Mouse (Mus musculus): ENCODE measurements around the gene Lcp1.

The Lcp1 gene

DNA sequence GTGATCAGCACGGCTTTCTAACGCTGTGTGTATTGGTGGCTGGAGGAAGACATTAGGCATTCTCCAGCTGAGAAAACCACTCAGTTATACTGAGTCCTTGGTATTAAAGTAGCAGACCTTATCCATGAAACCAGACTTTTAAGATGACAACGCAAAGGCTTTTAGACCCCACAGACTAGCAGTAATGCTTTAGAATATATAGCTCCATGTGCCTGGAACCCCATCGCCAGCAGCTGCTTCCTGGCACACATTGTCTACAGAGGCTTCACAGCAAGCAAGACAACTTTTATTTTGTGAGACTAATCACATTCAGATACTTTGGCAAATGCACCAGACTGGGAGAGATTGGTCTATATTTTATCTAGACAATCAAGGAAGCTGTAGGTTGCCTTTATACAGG lies 75.4 kb downstream of the Lcp1 start:
- DNase-seq: no peak

DNA sequence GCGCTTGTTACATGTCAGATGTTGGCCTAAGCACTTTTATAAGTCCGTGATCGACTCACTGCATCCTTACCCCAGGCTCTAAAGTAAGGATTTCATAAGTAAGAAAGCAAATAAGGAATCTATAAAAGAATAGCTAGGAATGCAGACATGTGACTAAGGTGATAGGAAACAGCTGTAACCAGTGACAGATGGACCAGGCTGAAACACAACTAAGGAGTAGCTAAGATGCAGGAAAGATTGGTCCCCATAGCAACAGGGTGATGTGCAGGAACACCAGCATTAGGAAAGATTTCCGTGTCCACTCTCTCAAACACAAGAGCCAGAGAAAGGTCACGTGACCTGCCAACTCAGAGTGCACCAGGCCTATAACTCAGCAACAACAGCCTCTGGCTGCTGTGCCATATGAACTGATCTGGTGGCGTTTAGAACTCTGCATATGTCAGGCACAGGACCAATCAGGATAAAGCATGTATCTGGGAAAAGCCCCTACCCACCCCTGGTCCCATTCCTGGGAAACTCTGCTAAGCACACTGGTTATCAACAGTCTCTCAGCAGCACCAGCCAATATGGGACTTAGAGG lies 77.8 kb downstream of the Lcp1 start:
- DNase-seq: no peak

DNA sequence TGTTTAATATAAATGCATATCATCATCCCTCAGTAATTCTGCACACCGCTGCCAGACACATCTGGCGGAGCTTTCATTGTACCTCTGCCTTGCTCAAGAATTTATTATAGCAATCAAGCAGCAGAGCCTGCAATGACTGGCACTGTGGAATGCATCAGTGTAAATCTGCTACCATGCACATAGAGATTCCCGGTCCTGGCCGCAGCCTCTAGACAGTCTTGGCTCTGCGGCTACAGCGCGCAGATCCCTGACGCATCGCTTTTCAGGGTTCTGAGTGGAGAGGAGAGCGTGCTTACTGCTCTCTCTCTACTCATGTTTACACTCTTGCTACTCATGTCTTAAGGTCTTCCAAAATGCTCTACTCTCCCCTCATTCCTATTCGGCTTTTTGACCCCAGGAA lies 82.9 kb downstream of the Lcp1 start:
- DNase-seq: no peak

DNA sequence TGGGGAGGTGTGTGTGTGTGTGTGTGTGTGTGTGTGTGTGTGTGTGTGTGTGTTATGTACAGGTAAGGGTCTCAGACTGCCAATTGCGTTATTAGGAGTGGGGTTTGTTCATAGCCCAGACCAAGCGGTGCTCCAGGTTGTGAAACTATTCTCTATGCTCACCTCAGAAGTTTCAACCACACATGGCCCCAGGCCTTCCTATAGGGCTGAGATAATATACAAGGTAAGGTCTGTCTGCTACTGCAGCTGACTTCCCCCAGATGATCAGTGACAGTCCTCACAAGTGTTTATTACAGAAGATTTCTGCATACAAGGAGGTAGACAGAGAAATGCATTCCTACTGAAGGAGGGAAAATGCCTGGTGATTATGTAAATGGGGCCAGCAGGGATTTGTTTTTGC lies 87.9 kb downstream of the Lcp1 start:
- DNase-seq: no peak

DNA sequence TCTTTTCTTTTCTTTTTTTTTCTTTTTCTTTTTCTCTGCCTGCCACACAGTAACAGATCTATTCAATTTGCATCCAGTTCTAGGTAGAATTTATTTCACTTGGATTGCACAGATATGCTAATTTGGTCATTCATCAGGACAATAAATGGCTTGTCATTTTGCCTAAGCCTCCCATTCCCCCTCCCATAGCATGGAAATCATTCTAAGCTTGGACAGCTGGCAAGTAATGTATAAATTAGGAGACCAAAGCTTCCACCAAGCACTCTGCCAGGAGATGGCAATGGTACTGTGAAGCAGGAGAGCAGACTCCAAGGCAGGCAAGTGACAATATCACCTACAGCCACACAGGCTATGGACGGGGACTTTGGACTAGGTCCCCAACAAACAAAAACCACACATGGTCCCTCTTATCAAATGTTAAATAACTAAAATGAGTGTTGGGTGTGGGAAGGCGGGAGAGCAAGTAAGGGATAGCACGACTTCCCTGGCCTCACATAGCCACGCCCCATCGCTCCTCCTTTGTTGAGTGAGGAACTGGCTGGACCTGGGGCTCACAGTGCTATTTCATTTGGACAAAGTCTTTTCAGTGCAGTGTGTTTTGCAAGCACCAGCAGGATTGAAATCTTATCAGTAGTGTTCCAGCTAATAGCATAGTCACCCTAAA lies 88.5 kb downstream of the Lcp1 start:
- no peak for DNase-seq

- DNase-seq: no peak
Measured at GRCm38 (mm10) chr14:75222386-75222785, 91.5 kb downstream of the Lcp1 start.

GRCm38 (mm10) chr14:75227453-75228084 lies 96.7 kb downstream of the Lcp1 start:
- DNase-seq: no peak

DNA sequence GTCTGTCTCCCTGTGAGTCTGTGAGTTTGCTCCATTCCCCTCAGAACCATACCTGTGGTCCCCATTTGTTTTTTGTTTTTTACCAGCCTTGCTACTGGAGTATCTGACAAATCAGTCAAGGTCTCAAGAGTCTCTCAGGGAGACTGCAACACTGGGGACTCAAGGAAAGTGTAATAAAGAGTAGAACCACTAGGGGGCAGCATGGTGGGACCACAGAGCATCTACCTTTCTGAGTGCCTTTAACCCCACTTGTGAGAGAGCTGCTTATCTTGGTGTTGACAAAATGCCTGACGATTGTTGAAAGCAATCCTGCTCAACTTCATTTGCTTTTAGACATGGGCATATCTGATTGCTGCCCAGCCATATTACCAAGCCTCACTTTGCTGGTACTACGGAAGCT lies 98.9 kb downstream of the Lcp1 start:
- DNase-seq: peak in 1 of 2 experiments; percentile 22

- DNase-seq: no peak
Measured at GRCm38 (mm10) chr14:75233070-75233469, 102.2 kb downstream of the Lcp1 start.

DNA sequence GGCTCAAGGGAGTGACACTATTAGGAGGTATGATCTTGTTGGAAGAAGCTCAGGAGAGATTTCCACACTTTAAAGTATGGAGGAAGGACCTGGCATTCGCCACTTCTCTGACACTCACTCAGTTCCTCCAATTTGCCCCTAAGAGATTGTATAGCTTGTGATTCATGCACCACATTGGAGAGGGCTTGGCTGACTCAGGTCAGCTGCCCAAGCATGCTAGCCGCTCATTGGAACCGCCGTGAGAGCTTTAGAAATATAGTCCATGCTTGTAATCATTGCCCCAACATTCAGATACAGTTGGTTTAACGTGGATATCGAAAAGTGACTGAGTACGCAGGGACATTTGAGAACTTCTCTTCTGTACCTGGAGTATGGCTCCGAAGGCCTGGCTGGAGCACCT lies 104.7 kb downstream of the Lcp1 start:
- no peak for DNase-seq

DNA sequence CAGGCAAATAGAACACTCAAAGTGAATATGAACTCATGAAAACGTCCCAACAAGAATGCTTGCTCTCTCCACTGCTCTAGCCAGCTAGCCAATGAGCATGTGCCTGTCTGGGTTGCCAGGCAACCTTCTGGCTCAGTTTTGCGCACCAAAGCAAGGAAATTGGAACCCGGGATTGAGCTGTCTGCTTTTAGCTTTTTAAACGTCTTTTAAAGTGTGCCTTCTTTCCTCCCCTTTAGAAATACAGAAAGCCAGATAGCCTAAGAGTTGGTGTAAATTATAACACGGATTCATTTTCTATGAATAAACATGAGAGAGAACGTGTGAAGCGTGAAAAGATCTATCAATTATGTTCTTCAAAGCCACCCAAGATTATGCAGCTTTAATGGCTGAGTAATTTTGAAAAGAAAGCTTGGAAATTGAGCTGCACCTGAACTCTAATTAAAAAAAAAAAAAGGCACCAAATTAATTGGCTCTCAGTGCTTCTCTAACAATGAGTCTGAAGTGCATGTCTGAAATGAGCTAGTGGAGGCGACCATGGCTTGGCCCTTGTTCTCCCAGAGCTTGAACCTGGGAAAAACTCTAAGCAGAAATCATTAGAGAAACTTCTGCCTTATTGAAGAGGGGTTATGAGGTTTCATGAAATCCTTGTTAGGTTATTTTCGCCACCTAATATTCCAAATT lies 105.2 kb downstream of the Lcp1 start:
- DNase-seq: no peak

- no peak for DNase-seq
Measured at GRCm38 (mm10) chr14:75236636-75237003, 105.7 kb downstream of the Lcp1 start.

DNA sequence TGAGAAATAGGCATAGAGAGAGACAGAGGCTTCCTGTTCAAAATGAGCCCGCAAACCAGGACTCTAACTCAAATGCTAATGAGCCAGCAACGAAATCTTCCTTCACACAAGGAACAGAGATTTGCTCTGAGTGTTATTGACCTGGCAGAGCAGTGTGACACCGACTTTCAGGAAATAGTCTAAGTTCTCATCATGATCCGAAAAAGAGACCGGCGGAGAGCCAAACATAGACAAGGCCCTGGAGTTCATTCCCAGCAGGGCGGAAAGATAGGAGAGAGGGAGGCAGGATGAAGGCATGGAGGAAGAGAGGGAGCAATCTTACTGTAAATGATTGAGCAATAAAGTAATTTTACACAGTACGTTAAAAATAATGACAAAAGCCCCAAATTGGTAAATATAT lies 106.2 kb downstream of the Lcp1 start:
- no peak for DNase-seq

DNA sequence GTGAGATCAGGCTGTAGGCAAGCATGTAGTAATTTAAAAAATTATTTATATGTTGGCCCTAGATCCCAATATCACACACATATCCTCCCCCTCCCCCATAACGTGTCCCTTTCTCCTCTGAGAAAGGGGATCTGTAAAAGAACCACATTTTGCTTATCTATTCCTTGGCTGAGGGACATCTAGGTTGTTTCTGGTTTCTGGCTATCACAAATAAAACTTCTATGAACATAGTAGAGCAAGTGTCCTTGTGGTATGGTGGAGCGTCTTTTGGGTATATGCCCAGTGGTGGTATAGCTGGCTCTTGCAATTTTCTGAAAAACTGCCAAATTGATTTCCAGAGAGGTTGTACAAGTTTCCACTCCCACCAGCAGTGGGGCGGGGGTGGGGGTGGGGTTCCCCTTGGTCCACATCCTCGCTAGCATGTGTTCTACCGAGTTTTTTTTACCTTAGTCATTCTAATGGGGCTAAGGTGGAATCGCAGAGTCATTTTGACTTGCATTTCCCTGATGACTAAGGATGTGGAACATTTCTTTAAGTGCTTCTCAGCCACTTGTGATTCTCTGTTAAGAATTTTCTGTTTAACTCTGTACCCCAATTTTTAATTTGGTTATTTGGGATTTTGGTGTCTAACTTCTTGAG lies 107.3 kb downstream of the Lcp1 start:
- DNase-seq: no peak

DNA sequence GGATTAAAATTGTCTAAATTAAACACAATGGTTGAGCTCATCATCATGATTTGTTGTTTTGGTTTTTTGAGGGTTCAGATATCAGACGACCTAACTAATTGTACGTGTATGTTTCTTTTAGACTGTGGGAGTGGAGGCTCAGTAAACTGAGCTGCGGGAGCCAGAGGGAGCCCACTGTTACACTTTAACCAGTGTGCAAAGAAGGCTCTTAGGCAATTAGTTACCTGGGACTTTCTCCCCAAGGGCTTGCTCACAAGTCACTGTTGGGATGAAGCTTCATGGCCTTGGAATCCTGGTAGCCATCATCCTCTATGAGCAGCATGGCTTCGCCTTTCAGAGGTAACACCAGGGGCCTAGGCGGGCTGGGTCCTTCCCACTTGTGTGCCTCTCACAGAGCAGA lies 111.2 kb downstream of the Lcp1 start, which contains the start of gene Cpb2:
Gene Cpb2 (plus strand): TSS at position 201 of the 400 bp plus-strand sequence.
- no peak for DNase-seq

DNA sequence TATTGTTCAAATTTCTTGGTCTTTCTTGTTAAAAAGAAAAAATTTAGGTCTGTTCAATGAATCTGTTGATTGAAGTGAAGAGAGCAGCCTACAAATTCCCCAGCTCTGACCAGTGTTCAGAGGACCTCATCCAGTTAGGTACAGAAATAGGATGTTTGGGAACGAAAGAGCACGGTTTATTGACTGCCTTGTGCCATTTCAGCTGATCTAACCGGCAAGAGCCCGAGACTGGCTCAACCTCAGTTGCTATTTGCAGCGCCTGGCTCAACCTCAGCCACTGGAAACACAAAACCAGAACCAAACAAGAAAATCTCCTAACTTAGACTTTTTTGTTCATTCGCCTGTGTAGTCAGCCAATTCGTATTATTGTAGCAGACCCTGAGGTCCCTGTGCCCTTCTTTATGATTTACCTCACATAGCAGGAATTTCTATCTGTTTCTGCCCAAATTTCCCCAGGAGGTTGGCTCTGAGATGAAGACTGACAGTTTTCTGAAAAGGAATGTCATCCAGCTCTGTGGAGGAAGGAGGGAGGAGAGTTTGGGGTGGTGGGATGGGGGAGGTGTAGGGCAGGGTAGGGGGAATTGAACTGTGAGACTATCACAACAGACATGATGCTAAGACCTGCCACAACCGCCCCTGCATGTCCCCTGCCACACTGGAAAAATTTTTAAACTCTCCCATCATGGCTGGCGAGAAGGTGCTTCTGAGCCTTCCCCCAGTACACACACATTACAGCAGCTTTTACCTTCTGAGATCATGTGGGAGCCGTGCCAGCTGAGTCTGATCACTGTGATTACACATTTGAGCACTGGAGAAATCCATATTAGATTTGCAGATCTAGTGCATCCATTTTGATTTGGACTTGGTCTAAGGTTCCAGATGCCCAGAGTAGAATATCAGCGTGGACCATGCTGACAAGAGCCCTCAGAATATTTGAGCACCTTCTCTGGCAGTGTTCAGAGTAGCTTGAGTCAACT lies 115.4 kb downstream of the Lcp1 start:
- no peak for DNase-seq

GRCm38 (mm10) chr14:75250432-75250831 lies 119.5 kb downstream of the Lcp1 start:
- DNase-seq: no peak

DNA sequence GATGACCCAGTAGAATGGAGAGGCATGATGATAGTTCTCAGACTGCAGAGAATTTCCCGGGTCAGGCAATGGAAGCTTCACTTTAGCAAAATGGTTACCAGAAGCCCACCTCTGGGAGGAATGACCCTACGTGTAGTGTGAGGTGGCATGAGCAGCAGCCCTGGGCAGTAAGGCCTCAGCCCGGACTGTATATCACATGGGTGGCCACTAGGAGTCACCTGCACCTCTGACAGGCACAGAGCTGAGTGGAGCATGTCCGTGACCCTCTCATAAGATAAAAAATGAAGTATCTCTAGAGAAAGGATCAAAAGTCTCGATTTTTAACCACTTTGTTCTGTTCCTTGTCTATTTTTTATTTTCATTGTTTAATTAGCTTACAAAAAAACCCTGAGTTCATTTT lies 125.6 kb downstream of the Lcp1 start:
- peak in 1 of 2 experiments; percentile 22 for DNase-seq

- DNase-seq: no peak
Measured at GRCm38 (mm10) chr14:75269531-75269930, 138.6 kb downstream of the Lcp1 start.

DNA sequence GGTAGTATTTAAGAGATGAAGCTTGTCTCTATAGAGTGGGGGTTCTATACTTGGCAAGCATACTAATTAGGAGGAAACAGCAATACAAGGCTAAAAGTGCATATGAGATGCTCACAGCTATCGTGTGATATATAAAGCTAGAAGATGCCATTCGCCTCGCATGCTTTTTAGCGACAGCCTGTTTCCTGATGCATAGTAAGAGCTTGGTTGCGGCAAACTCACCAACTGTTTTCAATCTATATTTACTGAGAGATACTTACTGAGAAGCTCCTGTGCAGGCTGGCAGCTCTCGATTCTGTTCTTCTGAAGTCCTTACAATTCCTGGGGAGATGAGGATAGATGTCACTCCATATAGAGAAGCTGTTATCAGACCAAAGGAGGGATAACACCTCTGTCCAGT lies 148.8 kb downstream of the Lcp1 start:
- DNase-seq: no peak

- no peak for DNase-seq
Measured at GRCm38 (mm10) chr14:75280406-75280805, 149.5 kb downstream of the Lcp1 start.

Measured in lung, postnatal 4 days (tissue).